Mouse (Mus musculus): ENCODE measurements around the gene Atn1. TPM values are rescaled to one million over a fixed set of nuclear protein-coding genes. Genes with fewer than 3 reads are reported as not detected.
A peak's percentile ranks its signal among the peaks of the same experiment; 100 is the strongest.

The Atn1 gene
- total RNA-seq, 1 experiment, result 8.9 TPM

DNA sequence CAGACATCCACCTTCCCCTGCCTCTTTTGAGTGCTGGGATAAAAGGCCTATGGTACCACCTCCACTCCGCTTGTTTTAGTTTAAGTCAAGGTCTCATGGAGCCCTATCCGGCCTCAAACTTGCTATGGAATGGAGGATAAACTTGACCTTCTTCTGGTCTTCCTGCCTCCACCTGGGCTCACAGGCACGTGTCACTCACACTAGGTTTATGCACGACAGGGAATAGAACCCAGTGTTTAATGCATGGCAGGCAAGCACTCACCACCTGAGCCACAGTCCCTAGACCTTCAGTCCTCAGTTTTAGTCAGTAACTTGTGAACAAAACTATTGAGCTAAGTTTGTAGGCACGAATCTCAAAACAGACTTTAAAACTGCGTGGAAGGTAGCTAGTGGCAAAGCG is 25.3 kb downstream of the Atn1 start:
- H3K27ac ChIP-seq (ENCODE audit: insufficient read depth, low read depth, low read length, poor library complexity, severe bottlenecking), result no peak overlapping the region
- DNase-seq (ENCODE audit: low read depth, low spot score), result no peak
- no peak for TF ChIP-seq HCFC1 (IDR thresholded peaks at IDR 0.05; ENCODE audit: borderline replicate concordance, insufficient read depth, low read length)
- no peak for TF ChIP-seq ZC3H11A (IDR thresholded peaks at IDR 0.05; ENCODE audit: borderline replicate concordance, low read depth, low read length)
- no peak for TF ChIP-seq MAFK (IDR thresholded peaks at IDR 0.05; ENCODE audit: insufficient read depth, low read depth, low read length)
- TF ChIP-seq CHD2 (IDR thresholded peaks at IDR 0.05; ENCODE audit: low read depth, low read length), result no peak
- no peak for TF ChIP-seq ZNF384 (IDR thresholded peaks at IDR 0.05; ENCODE audit: low read depth, low read length)
- H3K9ac ChIP-seq (ENCODE audit: insufficient read depth, low read depth, low read length, poor library complexity, severe bottlenecking), result no peak overlapping the region
- no peaks in the 10 kb centered on the region; the same call in 1 of the 2 replicates for H3K36me3 ChIP-seq (ENCODE audit: control insufficient read depth, insufficient read depth, low read length, poor library complexity, severe bottlenecking)
- no peak overlapping the region for H3K4me3 ChIP-seq (ENCODE audit: insufficient read depth in 1 of 2, low read depth in 1 of 2, low read length in 2 of 2, poor library complexity in 1 of 2, severe bottlenecking in 1 of 2)
- peaks cover 0 to 19% of the 10 kb centered on the region in 2 experiments; a peak in 2 of 4 replicates for H3K4me1 ChIP-seq (ENCODE audit: control insufficient read depth in 2 of 2, insufficient read depth in 2 of 2, low read length in 2 of 2, poor library complexity in 1 of 2)
- in situ Hi-C loops (cut with MboI; ENCODE audit: low sequenced_read_pairs in 2 of 2, unreplicated experiment in 2 of 2), result no loop called here
- no peaks in the 10 kb centered on the region for H3K9me3 ChIP-seq (ENCODE audit: control insufficient read depth, insufficient read depth, low read depth, low read length)

GRCm38 (mm10) chr6:124729850-124730705 is 26.2 kb downstream of the Atn1 start:
- no peak overlapping the region for H3K9ac ChIP-seq (ENCODE audit: insufficient read depth, low read depth, low read length, poor library complexity, severe bottlenecking)
- TF ChIP-seq ZNF384 (IDR thresholded peaks at IDR 0.05; ENCODE audit: low read depth, low read length) (no peak), ZC3H11A (IDR thresholded peaks at IDR 0.05; ENCODE audit: borderline replicate concordance, low read depth, low read length) (no peak), HCFC1 (IDR thresholded peaks at IDR 0.05; ENCODE audit: borderline replicate concordance, insufficient read depth, low read length) (no peak), CHD2 (IDR thresholded peaks at IDR 0.05; ENCODE audit: low read depth, low read length) (no peak), MAFK (IDR thresholded peaks at IDR 0.05; ENCODE audit: insufficient read depth, low read depth, low read length) (no peak)
- DNase-seq (ENCODE audit: low read depth, low spot score), result no peak
- no peak overlapping the region for H3K4me3 ChIP-seq (ENCODE audit: insufficient read depth in 1 of 2, low read depth in 1 of 2, low read length in 2 of 2, poor library complexity in 1 of 2, severe bottlenecking in 1 of 2)
- no peaks in the 10 kb centered on the region for H3K9me3 ChIP-seq (ENCODE audit: control insufficient read depth, insufficient read depth, low read depth, low read length)
- in situ Hi-C loops (cut with MboI; ENCODE audit: low sequenced_read_pairs in 2 of 2, unreplicated experiment in 2 of 2), result no loop called here
- peaks cover 0 to 19% of the 10 kb centered on the region in 2 experiments; a peak in 2 of 4 replicates for H3K4me1 ChIP-seq (ENCODE audit: control insufficient read depth in 2 of 2, insufficient read depth in 2 of 2, low read length in 2 of 2, poor library complexity in 1 of 2)
- H3K27ac ChIP-seq (ENCODE audit: insufficient read depth, low read depth, low read length, poor library complexity, severe bottlenecking), result no peak overlapping the region
- no peaks in the 10 kb centered on the region; the same call in 1 of the 2 replicates for H3K36me3 ChIP-seq (ENCODE audit: control insufficient read depth, insufficient read depth, low read length, poor library complexity, severe bottlenecking)

- TF ChIP-seq ZC3H11A (IDR thresholded peaks at IDR 0.05; ENCODE audit: borderline replicate concordance, low read depth, low read length) (no peak), HCFC1 (IDR thresholded peaks at IDR 0.05; ENCODE audit: borderline replicate concordance, insufficient read depth, low read length) (no peak), ZNF384 (IDR thresholded peaks at IDR 0.05; ENCODE audit: low read depth, low read length) (no peak), MAFK (IDR thresholded peaks at IDR 0.05; ENCODE audit: insufficient read depth, low read depth, low read length) (no peak), CHD2 (IDR thresholded peaks at IDR 0.05; ENCODE audit: low read depth, low read length) (no peak)
Observed at GRCm38 (mm10) chr6:124728621-124729020, 27.7 kb downstream of the Atn1 start.

GRCm38 (mm10) chr6:124724472-124724871 is 31.9 kb downstream of the Atn1 start:
- TF ChIP-seq ZNF384 (IDR thresholded peaks at IDR 0.05; ENCODE audit: low read depth, low read length) (no peak), MAFK (IDR thresholded peaks at IDR 0.05; ENCODE audit: insufficient read depth, low read depth, low read length) (peak; percentile 86)
- no peak for DNase-seq (ENCODE audit: low read depth, low spot score)
- no peaks in the 10 kb centered on the region; the same call in 1 of the 2 replicates for H3K36me3 ChIP-seq (ENCODE audit: control insufficient read depth, insufficient read depth, low read length, poor library complexity, severe bottlenecking)
- in situ Hi-C loops (cut with MboI; ENCODE audit: low sequenced_read_pairs in 2 of 2, unreplicated experiment in 2 of 2), result no loop called here
- H3K9me3 ChIP-seq (ENCODE audit: control insufficient read depth, insufficient read depth, low read depth, low read length), result no peaks in the 10 kb centered on the region
- H3K4me1 ChIP-seq (ENCODE audit: control insufficient read depth in 2 of 2, insufficient read depth in 2 of 2, low read length in 2 of 2, poor library complexity in 1 of 2), result peaks cover 0 to 2% of the 10 kb centered on the region in 2 experiments; a peak in 1 of 4 replicates
- no peak overlapping the region for H3K27ac ChIP-seq (ENCODE audit: insufficient read depth, low read depth, low read length, poor library complexity, severe bottlenecking)
- H3K9ac ChIP-seq (ENCODE audit: insufficient read depth, low read depth, low read length, poor library complexity, severe bottlenecking), result no peak overlapping the region
- no peak overlapping the region for H3K4me3 ChIP-seq (ENCODE audit: insufficient read depth in 1 of 2, low read depth in 1 of 2, low read length in 2 of 2, poor library complexity in 1 of 2, severe bottlenecking in 1 of 2)

More at GRCm38 (mm10) chr6:124728621-124729020, 27.7 kb downstream of the Atn1 start:
- Histone ChIP-seq H3K27ac (ENCODE audit: insufficient read depth, low read depth, low read length, poor library complexity, severe bottlenecking) (no peak overlapping the region), H3K4me1 (ENCODE audit: control insufficient read depth in 2 of 2, insufficient read depth in 2 of 2, low read length in 2 of 2, poor library complexity in 1 of 2) (peaks cover 0 to 16% of the 10 kb centered on the region in 2 experiments; a peak in 2 of 4 replicates), H3K4me3 (ENCODE audit: insufficient read depth in 1 of 2, low read depth in 1 of 2, low read length in 2 of 2, poor library complexity in 1 of 2, severe bottlenecking in 1 of 2) (no peak overlapping the region), H3K36me3 (ENCODE audit: control insufficient read depth, insufficient read depth, low read length, poor library complexity, severe bottlenecking) (no peaks in the 10 kb centered on the region; the same call in 1 of the 2 replicates), H3K9ac (ENCODE audit: insufficient read depth, low read depth, low read length, poor library complexity, severe bottlenecking) (no peak overlapping the region), H3K9me3 (ENCODE audit: control insufficient read depth, insufficient read depth, low read depth, low read length) (no peaks in the 10 kb centered on the region)
- DNase-seq (ENCODE audit: low read depth, low spot score), result no peak
- in situ Hi-C loops (cut with MboI; ENCODE audit: low sequenced_read_pairs in 2 of 2, unreplicated experiment in 2 of 2), result no loop called here

Data from ES-E14 (cell line).